Mouse (Mus musculus) midbrain, embryonic 11.5 days (tissue): ENCODE results near the gene Camta2. TPM values are rescaled to one million over a fixed set of nuclear protein-coding genes. Genes with fewer than 3 reads are reported as not detected.

Experiments
- ATAC-seq: fragments of 200-750 bp; cut with Nextera tagmentation; 2 replicates; pipeline ENCODE4 v1.8.0; 2017; ENCODE audit warnings: moderate TSS enrichment, moderate library complexity; ENCODE audit not compliant: low FRiP score
- DNase-seq: peaks from one replicate; pipeline ENCODE4 v3.0.0; 2015; ENCODE audit warnings: low spot score; ENCODE audit errors: missing footprints
- H3K27ac ChIP-seq: fragments of 300-500 bp; sonication (generic); 2 replicates; pipeline ENCODE4 v1.5.1; 2014; ENCODE audit warnings: low read depth, low read length
- H3K27me3 ChIP-seq: fragments of 300-500 bp; sonication (generic); 2 replicates; pipeline ENCODE4 v1.6.1; 2014; ENCODE audit warnings: mild to moderate bottlenecking, low read length, moderate library complexity, mixed read lengths; ENCODE audit not compliant: control insufficient read depth, insufficient read depth
- H3K36me3 ChIP-seq: fragments of 300-500 bp; sonication (generic); 2 replicates; pipeline ENCODE4 v1.6.1; 2014; ENCODE audit warnings: mild to moderate bottlenecking, low read length, moderate library complexity, mixed read lengths; ENCODE audit not compliant: control insufficient read depth, insufficient read depth
- H3K4me1 ChIP-seq: fragments of 300-500 bp; sonication (generic); 2 replicates; pipeline ENCODE4 v1.6.1; 2014; ENCODE audit warnings: low read length; ENCODE audit not compliant: control insufficient read depth, insufficient read depth
- H3K4me2 ChIP-seq: fragments of 300-500 bp; sonication (generic); 2 replicates; pipeline ENCODE4 v1.6.1; 2014; ENCODE audit warnings: mild to moderate bottlenecking, moderate library complexity
- H3K4me3 ChIP-seq: fragments of 300-500 bp; sonication (generic); 2 replicates; pipeline ENCODE4 v1.5.1; 2014; ENCODE audit warnings: low read depth, low read length
- H3K9ac ChIP-seq: fragments of 300-500 bp; sonication (generic); 2 replicates; pipeline ENCODE4 v1.6.1; 2014; ENCODE audit warnings: low read length
- H3K9me3 ChIP-seq: fragments of 300-500 bp; sonication (generic); 2 replicates; pipeline ENCODE4 v1.6.1; 2016; ENCODE audit warnings: low read length; ENCODE audit not compliant: control insufficient read depth
- WGBS: fragments of 180-500 bp; shearing (Covaris S2); extraction: QIAGEN DNeasy Blood & Tissue Kit; methylation state at CpG from one replicate; pipeline ENCODE4 v1.1.7; 2014; 5-methylcytosine and 5-hydroxymethylcytosine counted together
- polyA plus RNA-seq: library from polyadenylated mRNA; unstranded; fragments of >200 nt; fragmentation: Nextera tagmentation; extraction: Ambion mirVana; gene quantifications from 2 replicates; pipeline ENCODE4 v1.2.1, GENCODE M21; 2014

The Camta2 gene
- polyA plus RNA-seq, 1 experiment from 2014 or later, result 6.7 TPM

DNA sequence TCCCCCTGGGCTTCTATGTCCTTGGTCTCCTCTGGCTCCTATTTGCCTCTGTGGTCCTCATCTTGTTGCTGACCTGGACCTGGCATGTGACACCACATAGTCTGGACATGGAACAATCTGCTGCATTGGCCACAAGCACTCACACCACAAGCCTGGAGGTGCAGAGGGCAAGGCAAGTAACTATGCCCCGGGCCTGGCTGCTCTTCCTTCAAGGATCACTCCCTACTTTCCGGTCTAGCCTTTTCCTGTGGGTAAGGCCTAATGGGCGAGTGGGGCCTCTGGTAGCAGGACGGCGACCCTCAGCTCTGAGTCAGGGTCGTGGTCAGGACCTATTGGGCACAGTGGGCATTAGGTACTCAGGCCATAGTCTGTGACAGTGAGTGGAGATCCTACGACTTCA lies 46.7 kb downstream of the Camta2 start:
- WGBS, result 80% methylated on average over 7 of the region's 7 CpGs
- H3K9me3 ChIP-seq, result no peaks in the 10 kb centered on the region
- DNase-seq, result no peak
- no peak for ATAC-seq
- H3K4me3 ChIP-seq, result no peak overlapping the region
- peaks cover 9% of the 10 kb centered on the region for H3K36me3 ChIP-seq
- H3K27me3 ChIP-seq, result no peaks in the 10 kb centered on the region
- H3K9ac ChIP-seq, result no peak overlapping the region
- no peak overlapping the region for H3K27ac ChIP-seq
- no peak overlapping the region for H3K4me2 ChIP-seq
- peaks cover 9% of the 10 kb centered on the region for H3K4me1 ChIP-seq

DNA sequence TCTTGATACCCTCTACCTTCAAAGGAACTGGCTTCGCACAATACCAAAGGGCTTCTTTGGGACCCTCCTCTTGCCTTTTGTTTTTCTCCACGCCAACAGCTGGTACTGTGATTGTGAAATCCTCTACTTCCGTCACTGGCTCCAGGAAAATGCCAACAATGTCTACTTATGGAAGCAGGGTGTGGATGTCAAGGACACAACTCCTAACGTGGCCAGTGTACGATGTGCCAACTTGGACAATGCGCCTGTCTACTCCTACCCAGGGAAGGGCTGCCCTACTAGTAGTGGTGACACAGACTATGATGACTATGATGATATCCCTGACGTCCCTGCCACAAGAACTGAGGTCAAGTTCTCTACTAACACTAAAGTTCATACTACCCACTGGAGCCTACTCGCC lies 47.9 kb downstream of the Camta2 start:
- Histone ChIP-seq H3K27me3 (no peaks in the 10 kb centered on the region), H3K36me3 (peaks cover 6% of the 10 kb centered on the region), H3K4me1 (no peaks in the 10 kb centered on the region), H3K27ac (no peak overlapping the region), H3K4me3 (no peak overlapping the region), H3K9ac (no peak overlapping the region), H3K4me2 (no peak overlapping the region), H3K9me3 (no peaks in the 10 kb centered on the region)
- DNase-seq (no peak), ATAC-seq (no peak)
- 84% methylated on average over 8 of the region's 8 CpGs for WGBS

DNA sequence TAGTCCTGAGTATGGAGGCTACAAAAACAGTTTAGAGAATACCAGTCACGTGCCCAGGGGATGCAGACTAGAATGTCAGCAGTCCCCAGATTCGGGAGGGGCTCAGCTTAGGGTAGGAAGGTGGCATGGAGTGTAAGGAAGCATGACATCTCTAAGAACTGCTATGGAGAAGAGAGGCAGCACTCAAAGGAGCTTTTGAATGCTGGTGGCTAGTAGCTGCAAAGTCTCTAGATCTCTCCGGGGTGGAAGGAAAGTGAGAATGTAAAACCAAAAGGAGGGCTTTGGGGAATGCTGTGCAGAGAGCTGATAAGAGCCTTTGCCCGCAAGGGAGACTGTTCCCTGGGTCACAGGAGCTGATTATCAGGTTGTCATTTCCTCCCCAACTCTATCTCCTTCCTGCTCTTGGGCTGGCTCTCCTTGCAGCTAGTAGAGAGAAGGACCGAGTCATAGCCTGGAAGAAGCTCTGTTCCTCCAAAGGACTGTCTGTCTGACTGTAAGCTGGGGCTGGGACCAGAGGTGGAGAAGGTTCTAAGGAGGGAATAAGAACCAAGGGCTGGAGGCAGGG lies 49.1 kb downstream of the Camta2 start, which contains the start of gene Gp1ba:
Gp1ba (plus strand) TSS at position 409 of the 565 bp plus-strand sequence.
- Histone ChIP-seq H3K27ac (no peak within 1 kb of the TSS), H3K4me3 (no peak within 1 kb of the TSS), H3K36me3 (no peaks in the 10 kb centered on the region), H3K9me3 (no peaks in the 10 kb centered on the region), H3K27me3 (no peaks in the 10 kb centered on the region), H3K4me1 (no peaks in the 10 kb centered on the region), H3K9ac (no peak within 1 kb of the TSS), H3K4me2 (no peak within 1 kb of the TSS)
- WGBS, result 59% methylated on average over 5 of the region's 5 CpGs
- ATAC-seq (no peak), DNase-seq (no peak)

DNA sequence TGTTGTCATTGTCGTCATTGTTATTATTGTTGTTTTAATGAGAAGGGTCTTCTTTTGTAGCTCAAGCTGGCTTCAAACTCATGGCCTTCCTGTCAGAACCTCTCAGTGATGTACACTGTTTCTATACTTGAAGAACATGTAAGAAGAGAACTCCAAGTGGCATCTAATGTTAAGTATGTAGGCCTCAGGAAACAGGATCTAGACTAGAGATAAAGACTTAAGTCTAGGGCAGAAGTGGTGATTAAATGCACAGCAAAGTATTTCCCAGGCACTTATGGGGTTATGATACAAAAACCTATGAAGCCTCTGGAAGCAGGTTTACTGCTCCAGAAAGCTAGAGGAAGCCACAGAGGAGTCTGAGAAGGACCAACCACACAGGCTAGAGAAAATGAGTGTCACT lies 49.6 kb downstream of the Camta2 start:
- 86% methylated on average over 1 of the region's 1 CpGs for WGBS
- no peak overlapping the region for H3K9ac ChIP-seq
- no peaks in the 10 kb centered on the region for H3K36me3 ChIP-seq
- no peak overlapping the region for H3K4me3 ChIP-seq
- H3K4me2 ChIP-seq, result no peak overlapping the region
- no peaks in the 10 kb centered on the region for H3K9me3 ChIP-seq
- ATAC-seq, result no peak
- H3K4me1 ChIP-seq, result no peaks in the 10 kb centered on the region
- H3K27ac ChIP-seq, result no peak overlapping the region
- H3K27me3 ChIP-seq, result no peaks in the 10 kb centered on the region
- DNase-seq, result no peak

DNA sequence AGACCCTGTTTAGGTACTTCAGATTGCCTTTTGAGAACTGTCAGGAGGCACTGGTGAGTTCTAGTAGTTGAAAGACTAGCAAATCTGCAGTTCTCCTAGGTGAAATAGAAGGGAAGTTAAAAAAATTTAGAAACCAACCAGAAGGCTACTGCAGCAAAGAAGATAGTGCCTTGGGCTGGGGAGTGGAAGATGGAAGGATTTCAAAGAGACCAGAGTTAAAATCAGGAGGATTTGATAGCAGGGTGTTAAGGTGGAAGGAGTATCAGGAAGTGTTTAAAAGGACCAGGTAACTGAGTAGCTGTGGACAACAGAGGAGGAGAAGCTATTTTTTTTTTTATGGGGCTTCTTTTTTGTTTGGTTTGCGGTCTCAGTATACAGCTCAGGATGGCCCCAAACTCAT lies 50.1 kb downstream of the Camta2 start:
- Histone ChIP-seq H3K36me3 (no peaks in the 10 kb centered on the region), H3K4me1 (no peaks in the 10 kb centered on the region), H3K4me3 (no peak overlapping the region), H3K27ac (no peak overlapping the region), H3K9me3 (no peaks in the 10 kb centered on the region), H3K9ac (no peak overlapping the region), H3K27me3 (no peaks in the 10 kb centered on the region), H3K4me2 (no peak overlapping the region)
- ATAC-seq (no peak), DNase-seq (no peak)
- 94% methylated on average over 1 of the region's 1 CpGs for WGBS

DNA sequence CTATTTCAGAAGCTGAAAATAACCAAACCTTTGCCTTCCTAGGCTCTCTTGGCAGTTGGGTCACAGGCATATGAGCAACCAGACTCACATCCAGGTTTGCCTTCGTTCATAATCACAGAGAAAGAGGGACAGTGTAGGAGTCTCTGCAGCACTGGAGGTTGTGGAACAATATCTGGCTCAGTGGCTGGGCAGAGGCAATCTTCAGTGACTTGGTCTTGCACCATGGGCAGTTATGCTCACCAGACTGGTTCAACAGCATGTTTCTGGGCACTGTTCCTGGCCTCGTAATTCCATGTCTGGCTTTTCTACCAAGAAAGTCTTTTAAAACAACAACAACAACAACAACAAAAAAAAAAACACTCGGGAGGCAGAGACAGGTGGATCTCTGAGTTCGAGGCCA lies 52.3 kb downstream of the Camta2 start:
- H3K36me3 ChIP-seq, result no peaks in the 10 kb centered on the region
- no peaks in the 10 kb centered on the region for H3K9me3 ChIP-seq
- H3K27ac ChIP-seq, result no peak overlapping the region
- no peak overlapping the region for H3K9ac ChIP-seq
- ATAC-seq (no peak), DNase-seq (no peak)
- 86% methylated on average over 4 of the region's 4 CpGs for WGBS
- H3K4me1 ChIP-seq, result no peaks in the 10 kb centered on the region
- H3K4me3 ChIP-seq, result no peak overlapping the region
- no peaks in the 10 kb centered on the region for H3K27me3 ChIP-seq
- no peak overlapping the region for H3K4me2 ChIP-seq

DNA sequence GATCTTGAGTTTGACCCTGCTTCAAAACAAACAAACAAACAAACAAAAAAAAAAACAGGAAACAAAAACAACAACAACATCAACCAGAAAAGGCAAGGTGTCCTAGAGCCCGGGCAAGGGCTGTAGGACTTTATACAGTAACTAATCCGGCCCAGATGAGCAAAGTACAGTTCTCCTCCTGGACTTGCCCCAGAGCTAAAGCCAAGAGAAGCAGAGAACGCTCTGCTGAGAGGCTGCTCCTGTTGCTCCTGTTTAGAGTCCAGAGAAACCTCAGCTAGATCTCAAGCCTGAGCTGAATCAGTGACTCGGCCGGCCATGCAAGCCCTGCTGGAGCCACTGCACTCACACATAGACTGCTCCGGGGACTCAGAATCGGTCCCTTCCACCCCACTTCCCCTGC lies 57.8 kb downstream of the Camta2 start:
- Histone ChIP-seq H3K4me2 (no peak overlapping the region), H3K4me3 (no peak overlapping the region), H3K36me3 (no peaks in the 10 kb centered on the region), H3K4me1 (no peaks in the 10 kb centered on the region), H3K27ac (no peak overlapping the region), H3K9me3 (no peaks in the 10 kb centered on the region), H3K27me3 (no peaks in the 10 kb centered on the region), H3K9ac (no peak overlapping the region)
- WGBS, result 72% methylated on average over 7 of the region's 7 CpGs
- DNase-seq (no peak), ATAC-seq (no peak)

DNA sequence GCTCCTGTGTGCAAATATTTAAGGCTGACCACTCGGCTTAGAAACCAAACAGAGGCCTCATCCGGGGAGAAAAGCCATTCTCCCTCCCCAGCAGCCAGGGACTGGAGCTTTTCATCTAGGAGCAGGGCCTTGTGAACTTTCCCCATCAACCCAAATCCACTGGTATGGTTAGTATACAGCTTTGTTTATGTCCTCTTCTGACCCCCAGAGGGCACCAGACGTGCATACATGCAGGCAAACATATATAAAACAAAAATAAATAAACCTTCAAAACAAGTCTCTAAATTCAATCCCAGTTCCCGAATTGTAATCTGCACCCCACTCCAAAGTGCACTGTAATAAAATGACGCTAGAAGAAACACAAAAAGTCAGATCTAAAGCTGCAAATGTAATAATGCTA lies 58.3 kb downstream of the Camta2 start:
- Histone ChIP-seq H3K4me1 (no peaks in the 10 kb centered on the region), H3K27me3 (no peaks in the 10 kb centered on the region), H3K27ac (no peak overlapping the region), H3K9me3 (no peaks in the 10 kb centered on the region), H3K4me2 (no peak overlapping the region), H3K9ac (no peak overlapping the region), H3K36me3 (no peaks in the 10 kb centered on the region), H3K4me3 (no peak overlapping the region)
- no peak for DNase-seq
- no peak for ATAC-seq
- 58% methylated on average over 5 of the region's 5 CpGs for WGBS

DNA sequence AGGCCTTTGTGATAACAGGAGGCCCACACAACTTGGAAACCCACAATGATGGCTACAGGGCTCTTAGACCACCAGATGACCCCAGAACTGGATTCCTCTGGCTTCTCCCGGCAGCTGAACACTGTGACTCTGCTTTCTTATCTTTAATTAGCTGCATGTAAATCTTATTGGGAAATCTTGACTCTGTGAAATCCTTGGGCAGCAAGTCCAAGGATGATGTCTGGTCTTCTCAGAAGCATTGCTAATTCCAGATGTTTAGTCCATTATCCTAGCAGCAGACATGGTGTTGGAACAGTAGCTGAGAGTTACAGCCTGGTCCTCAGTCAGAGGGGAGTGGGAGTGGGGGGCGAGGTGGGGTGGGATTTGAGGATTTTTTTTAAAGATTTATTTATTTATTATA lies 59.5 kb downstream of the Camta2 start:
- Histone ChIP-seq H3K27ac (no peak overlapping the region), H3K9me3 (no peaks in the 10 kb centered on the region), H3K27me3 (no peaks in the 10 kb centered on the region), H3K36me3 (no peaks in the 10 kb centered on the region), H3K4me1 (no peaks in the 10 kb centered on the region), H3K4me2 (no peak overlapping the region), H3K4me3 (no peak overlapping the region), H3K9ac (no peak overlapping the region)
- no peak for ATAC-seq
- WGBS, result 84% methylated on average over 2 of the region's 2 CpGs
- no peak for DNase-seq

DNA sequence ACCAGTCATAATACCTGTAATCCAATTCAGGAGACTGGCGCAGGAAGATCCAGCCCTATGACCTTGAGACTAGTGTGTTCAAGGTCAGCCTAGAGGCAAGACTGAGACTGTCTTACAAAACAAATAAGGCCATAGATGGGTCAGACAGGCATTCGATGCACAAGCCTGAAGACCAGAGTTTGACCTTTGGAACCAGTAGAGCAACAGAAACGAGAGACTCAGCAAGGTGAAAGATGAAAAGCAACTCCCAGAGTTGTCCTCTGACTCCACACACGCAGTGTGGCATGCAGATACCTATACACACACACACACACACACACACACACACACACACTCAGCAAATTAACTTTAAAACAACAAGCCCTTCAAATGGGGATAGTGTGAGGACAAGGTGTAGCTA lies 61.0 kb downstream of the Camta2 start:
- no peak overlapping the region for H3K27ac ChIP-seq
- no peak overlapping the region for H3K4me2 ChIP-seq
- no peak for DNase-seq
- H3K4me1 ChIP-seq, result no peaks in the 10 kb centered on the region
- no peaks in the 10 kb centered on the region for H3K9me3 ChIP-seq
- H3K27me3 ChIP-seq, result no peaks in the 10 kb centered on the region
- H3K36me3 ChIP-seq, result no peaks in the 10 kb centered on the region
- H3K9ac ChIP-seq, result no peak overlapping the region
- no peak for ATAC-seq
- H3K4me3 ChIP-seq, result no peak overlapping the region
- whole genome bisulfite sequencing, result 81% methylated on average over 4 of the region's 4 CpGs
